Mouse (Mus musculus) heart, postnatal 36 days (tissue): ENCODE data around the gene Gm5795. TPM values are rescaled to one million over a fixed set of nuclear protein-coding genes. Genes with fewer than 3 reads are reported as not detected.
"Not testable (repeated sequence)": the region's sequence is repeated elsewhere in the genome, so short reads cannot be mapped to it uniquely, and the experiment has no call there.

Experiments
- DNase-seq, 2 experiments: peaks; one replicate each; pipeline ENCODE4 v3.0.0; 2021 to 2022
- intact Hi-C: fragments of 180-260 bp; cut with DNase I; formaldehyde crosslinking; loops from one replicate; pipeline ENCODE4 v1.15.1; 2025
- total RNA-seq, 2 experiments: library from RNA; stranded (reverse); gene quantifications; 2 replicates each; pipeline ENCODE4 v1.2.3; 2021

Gm5795 gene
- not detected for total RNA-seq

DNA sequence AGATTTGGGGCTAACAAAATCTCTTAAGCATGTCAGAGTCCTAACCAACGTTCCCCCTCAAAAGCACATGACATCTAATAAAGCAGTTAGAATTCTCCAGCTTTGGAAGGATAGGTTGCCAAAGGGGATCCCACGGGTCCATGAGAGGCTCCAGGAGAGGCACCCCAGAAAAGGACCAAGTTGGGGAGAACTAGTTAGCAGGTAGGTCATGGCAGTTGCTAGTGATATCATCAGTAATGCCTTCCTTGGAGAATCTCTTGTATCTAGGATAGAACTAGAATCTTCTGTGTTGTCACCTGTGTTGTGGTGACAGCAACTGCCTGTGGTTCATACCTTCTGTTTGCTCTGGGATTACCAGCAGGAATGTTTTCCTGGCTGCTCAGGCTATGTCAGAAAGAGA is at the start of gene Gm5795:
Gm5795 (plus strand) TSS at position 301 of the 400 bp plus-strand sequence.
- intact Hi-C loops, DNase-seq: not testable (repeated sequence)

DNA sequence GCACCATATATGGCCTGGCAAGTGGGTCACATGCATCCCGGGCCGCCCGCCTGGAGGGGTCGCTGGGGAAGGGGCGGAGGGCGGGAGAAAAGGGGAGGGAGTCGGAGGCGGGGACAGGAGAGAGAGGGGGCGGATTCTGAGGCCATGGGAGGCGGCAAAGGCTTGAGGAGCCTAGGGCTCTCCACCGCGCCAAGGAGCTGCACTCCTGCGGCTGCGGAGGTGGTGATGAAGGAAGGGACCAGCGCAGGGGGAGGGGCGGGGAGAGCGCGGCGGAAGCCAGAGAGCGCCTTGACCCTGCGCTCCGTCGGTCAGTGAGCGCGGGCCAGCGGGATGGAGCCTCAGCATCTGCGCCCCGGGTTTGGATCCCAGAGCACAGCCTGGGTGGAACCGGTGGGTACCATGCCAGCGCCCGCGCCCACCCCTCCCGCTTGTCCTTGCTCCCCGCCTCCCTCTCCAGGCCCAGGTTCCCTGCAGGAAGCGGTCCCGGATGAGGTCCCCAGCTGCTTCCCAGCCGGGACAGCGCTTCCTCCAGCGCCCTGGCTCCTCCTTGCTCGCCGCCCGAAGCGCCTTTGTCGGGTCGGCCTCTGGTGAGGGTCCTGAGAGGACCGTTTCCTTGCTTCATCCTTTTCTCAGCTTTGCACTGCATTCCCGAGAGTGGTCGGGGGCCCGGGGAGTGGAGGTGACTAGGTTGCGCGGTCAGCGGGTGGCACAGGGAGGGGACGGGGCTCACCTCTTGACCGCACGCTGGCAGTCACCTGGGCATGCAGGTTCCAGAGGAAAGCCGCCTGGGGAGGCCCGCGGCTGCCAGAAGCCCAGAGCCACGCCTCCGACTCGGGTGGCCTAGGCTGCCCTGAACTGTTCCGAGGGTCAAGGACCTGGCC is 20.5 kb downstream of the Gm5795 start, which contains the start of gene D830030K20Rik:
D830030K20Rik (plus strand) TSS at position 217 of the 881 bp plus-strand sequence.
- DNase-seq: peak in 1 of 2 experiments; percentile 1
- intact Hi-C loops: not testable (repeated sequence)

DNA sequence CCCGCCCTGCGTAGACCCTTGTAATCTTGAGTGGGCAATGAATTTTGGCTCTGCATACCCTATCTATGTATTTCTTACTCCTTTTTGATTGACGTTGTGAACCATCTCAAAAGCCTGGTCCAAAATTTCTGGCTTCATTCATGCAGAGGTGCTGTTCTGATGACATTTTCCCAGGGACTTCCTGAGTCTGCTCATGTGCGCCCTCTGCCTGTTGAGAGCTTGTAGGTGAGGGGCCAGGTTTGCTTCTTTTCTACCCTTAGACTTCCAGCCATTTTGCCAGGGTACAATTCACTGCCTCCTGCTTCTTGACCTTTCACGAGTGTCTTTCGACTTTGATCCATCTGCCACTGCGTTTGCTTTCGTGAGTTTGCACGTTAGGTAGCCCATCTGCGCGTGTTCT is 21.3 kb downstream of the Gm5795 start:
- peak in 1 of 2 experiments; percentile 2 for DNase-seq
- intact Hi-C loops: not testable (repeated sequence)

Other genes starting within 250 kb of the Gm5795 start
- not detected for gene Gm2888, start 158.3 kb upstream of the Gm5795 start, total RNA-seq
- gene Gm2897, start 139.0 kb upstream of the Gm5795 start, total RNA-seq: under 1 TPM; 0.33 to 0.35 TPM
- gene Gm10340, start 54.3 kb upstream of the Gm5795 start, total RNA-seq: not detected
- gene D830030K20Rik, start 20.2 kb downstream of the Gm5795 start, total RNA-seq: 1 to 10 TPM; 1.5 to 1.6 TPM
- gene Gm2956, start 144.4 kb downstream of the Gm5795 start, total RNA-seq: not detected
- gene Gm10413, start 206.8 kb downstream of the Gm5795 start, total RNA-seq: not detected
- gene Gm10409, start 224.4 kb downstream of the Gm5795 start, total RNA-seq: under 1 TPM in 1 of 2 experiments, not detected in 1; 0.30 TPM
- gene Gm3005, start 239.8 kb downstream of the Gm5795 start, total RNA-seq: under 1 TPM in 1 of 2 experiments, not detected in 1; 0.16 TPM